Mouse (Mus musculus) bone marrow macrophage, adult 2 months (primary cell): ENCODE results near the gene Fndc7.

Experiments
- CTCF ChIP-seq: IDR thresholded peaks from 2 replicates; pipeline ENCODE4 v1.5.1; 2012; ENCODE audit warnings: low read depth, mild to moderate bottlenecking, low read length, moderate library complexity
- POLR2A ChIP-seq: IDR thresholded peaks from 2 replicates; pipeline ENCODE4 v1.6.1; 2012; ENCODE audit warnings: mild to moderate bottlenecking, low read depth, low read length, borderline replicate concordance

DNA sequence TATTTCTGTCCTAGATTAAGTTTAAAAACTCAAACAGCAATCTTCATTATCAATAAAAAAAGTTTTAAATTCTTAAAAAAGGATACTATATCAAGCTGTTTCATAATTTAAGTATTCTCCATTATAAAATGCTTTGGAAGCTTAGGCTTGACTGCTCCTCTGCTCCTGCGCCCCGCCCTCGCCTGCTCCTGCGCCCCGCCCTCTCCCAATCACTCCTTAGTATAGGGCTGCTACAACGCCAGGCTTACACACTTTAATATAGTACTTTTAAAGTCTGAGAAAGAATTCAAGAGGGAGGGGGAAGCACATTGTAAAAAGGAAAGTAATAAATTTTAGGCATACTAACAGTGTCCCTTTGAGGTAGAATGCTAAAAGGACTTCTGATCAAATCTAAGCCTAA, 13.1 kb upstream of the Fndc7 start:
- TF ChIP-seq CTCF (no peak), POLR2A (no peak)
